Mouse (Mus musculus) CD4-positive, CD25-positive, alpha-beta regulatory T cell, adult 4 months (primary cell): ENCODE results near the gene Krt72. TPM values are rescaled to one million over a fixed set of nuclear protein-coding genes. Genes with fewer than 3 reads are reported as not detected.

Experiments used
- ATAC-seq: one replicate; pipeline ENCODE4 v1.8.0; 2017
- polyA plus RNA-seq, 2 experiments: library from polyadenylated mRNA; unstranded; fragments of 100-300 nt; shearing (Covaris generic); gene quantifications; one replicate each; pipeline ENCODE4 v1.2.1; 2017

The Krt72 gene
- polyA plus RNA-seq: not detected

DNA sequence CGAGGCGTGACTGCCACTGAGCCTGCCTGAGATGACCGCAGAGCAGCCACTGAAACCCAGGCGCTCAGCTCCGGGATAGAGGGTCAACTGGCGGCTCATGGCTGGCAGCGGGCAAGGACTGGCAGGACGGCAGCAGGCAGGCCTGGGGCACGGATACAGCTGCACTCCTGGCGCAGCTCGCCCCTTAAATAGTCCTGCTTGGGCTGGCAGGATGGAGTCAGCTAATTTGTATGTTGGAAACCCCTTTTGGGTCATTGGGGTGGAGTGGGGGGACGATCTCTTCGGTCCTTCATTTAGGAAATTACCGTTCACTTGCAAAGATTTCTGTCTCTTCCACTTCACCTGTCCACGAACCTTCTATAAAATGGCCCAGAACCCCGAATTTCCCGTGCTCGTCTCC is at the start of gene Krt72:
Gene Krt72, minus strand, starts transcription at position 101 of the 400 bp plus-strand sequence.
- no peak for ATAC-seq

DNA sequence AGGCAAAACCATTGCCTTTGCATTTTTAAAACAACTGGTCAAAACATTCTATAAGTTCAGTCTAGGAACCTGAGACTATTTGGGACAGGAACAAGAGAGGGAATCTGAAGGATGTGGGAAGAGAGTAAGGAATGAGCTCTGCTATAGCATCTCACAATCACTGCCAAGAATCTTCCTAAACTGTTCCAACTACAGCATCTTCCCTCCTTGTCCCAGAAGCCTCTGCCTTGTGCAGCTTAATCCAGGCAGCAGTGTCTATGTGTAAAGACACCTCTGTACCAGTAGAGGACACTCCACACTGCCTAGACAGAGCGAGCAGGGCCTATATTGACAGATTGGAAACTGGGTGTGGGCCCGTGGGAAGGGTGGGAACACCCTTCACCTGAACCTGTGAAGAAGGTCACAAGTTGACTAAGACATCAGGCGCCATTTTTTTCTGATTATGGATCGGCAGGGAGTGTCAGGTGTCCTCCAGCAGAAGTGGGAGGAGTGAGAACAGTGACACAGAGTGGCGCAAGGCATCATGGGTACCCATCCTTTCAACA is 48.6 kb upstream of the Krt72 start:
- ATAC-seq: no peak

GRCm38 (mm10) chr15:101833131-101833530 is 46.9 kb upstream of the Krt72 start:
- ATAC-seq: no peak

DNA sequence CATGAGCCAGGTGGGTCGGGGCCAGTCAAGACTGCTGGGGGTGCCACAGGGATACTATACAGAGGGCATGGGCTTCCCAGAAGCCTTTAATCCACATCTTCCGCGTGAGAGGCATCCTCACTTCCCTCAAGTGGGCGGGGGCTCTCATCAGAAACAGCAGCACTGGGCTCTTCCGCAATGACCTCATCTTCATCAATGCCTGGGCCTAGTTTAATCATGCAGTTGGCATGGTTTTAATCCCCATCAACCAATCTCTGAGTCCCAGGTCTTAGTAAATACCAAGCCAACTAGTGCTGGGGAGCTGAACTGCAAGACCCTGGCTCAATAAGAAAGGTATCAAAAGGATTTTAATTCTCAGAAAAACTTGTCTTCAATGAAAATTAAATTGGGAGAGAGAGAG is 43.2 kb upstream of the Krt72 start:
- no peak for ATAC-seq

DNA sequence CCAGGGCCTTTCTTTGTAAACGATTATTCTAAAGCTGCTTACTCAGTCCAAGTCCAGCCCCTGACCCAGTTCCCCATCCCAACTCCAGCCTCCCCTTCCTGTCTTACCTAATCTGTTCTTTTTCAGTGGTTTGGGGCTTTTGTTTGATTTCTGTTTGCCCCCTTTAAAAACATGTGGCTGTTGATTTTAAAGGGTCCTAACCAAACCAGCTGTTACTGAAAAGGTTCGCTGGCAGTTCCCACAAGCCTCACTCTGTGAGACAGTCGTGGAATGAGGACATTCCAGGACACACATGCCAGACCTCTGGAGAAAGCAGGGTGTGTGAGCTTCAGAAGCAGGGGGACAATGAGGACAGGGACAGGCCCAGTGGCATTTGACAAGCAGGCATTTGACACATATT is 35.5 kb upstream of the Krt72 start:
- ATAC-seq: no peak

DNA sequence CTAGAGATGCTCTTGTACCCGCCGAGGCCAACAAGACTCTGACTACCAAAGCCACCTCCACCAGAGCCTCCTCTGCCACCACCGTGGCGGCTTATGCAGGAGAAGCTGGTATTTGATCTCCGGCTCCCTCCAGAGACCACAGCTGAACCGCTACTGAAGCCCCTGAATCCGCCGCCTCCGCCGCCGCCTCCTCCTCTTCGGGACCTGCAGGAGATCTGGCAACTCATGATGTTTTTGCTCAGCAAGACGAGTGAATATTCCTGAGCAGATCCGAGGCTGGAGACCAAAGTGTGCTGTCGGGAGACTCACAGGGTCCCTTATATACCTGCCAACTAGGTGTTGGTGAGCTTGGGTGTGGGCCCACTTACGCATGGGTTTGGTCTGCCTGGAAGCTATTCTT is 31.6 kb upstream of the Krt72 start, which contains the start of gene Krt2:
Gene Krt2, minus strand, starts transcription at position 295 of the 400 bp plus-strand sequence.
- ATAC-seq: no peak

- ATAC-seq: no peak
Observed at GRCm38 (mm10) chr15:101803052-101803822, 17.0 kb upstream of the Krt72 start.

- ATAC-seq: no peak
Observed at GRCm38 (mm10) chr15:101802296-101802835, 16.1 kb upstream of the Krt72 start, which contains the start of gene Krt73. Gene Krt73 (minus strand): TSS chr15:101802346.

GRCm38 (mm10) chr15:101790867-101791266 is 4.6 kb upstream of the Krt72 start:
- no peak for ATAC-seq

DNA sequence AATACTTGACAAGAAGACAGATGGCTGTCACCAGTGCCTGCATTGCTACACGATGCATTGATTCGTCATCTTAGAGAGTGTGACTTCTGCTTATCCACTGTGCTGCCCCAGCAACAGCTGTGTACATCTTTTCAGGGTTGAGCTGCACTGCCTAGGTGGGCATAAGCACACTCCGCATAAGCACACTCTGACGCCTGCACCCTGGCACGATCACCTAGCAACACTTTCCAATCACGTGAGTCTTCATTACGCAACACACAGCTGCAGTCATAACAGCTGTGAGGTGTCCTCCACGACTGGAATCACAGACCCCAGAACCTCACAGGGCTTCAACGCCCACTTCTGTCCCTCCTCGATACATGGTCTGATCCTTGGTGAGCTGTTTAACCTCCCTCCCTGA is 12.8 kb downstream of the Krt72 start:
- ATAC-seq: no peak

DNA sequence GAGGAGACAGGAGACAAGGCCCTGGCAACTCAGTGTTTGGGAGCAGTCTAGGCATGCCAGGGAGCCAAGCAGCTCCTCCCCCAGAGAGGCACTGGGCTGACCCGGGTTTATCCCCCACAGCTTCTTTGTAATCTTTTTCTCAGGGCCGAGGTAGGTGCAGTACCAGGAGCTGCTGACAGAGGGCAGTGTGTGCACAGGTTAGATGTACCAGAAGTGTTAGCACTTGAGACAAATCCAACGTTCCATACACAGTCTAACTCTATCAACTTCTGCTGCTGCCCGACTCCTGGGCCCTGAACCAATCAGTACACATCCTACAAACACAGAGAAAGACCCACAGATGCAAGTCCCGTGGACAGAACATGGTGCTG is 13.6 kb downstream of the Krt72 start:
- ATAC-seq: no peak

DNA sequence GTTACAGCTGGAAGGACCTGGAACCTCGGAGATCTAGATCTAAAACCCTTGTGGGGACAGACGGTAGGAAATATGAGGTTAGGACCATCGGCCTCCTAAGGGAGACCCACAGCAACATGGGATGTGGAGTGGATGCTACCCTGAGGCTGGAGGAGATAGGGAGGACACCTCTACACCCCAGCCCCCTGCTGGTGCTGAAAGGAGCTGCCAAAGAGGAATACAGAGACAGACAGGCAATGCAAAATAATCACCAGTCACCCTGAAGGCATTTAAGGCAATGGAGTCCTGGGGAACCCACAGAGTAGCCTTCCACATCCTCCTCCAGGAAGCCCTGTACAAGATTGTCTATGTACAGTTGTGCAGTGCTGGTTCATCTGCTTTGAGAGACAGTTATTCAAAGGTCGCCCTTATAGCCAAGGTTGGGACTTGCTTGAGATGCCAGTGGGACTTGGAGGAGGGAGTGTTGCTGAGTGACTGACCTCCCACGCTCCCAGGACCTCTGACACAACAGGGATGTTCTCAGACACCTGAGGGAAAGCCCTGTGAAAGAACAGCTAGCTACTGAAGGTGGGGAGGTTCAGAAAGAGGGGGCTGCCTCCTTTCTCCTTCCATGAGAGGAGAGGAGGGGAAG is 14.1 kb downstream of the Krt72 start:
- ATAC-seq: no peak

GRCm38 (mm10) chr15:101770226-101770625 is 16.0 kb downstream of the Krt72 start:
- ATAC-seq: no peak

- no peak for ATAC-seq
Observed at GRCm38 (mm10) chr15:101742711-101743110, 43.5 kb downstream of the Krt72 start, which contains the start of gene Krt71. Gene Krt71 (minus strand): TSS chr15:101743109.

DNA sequence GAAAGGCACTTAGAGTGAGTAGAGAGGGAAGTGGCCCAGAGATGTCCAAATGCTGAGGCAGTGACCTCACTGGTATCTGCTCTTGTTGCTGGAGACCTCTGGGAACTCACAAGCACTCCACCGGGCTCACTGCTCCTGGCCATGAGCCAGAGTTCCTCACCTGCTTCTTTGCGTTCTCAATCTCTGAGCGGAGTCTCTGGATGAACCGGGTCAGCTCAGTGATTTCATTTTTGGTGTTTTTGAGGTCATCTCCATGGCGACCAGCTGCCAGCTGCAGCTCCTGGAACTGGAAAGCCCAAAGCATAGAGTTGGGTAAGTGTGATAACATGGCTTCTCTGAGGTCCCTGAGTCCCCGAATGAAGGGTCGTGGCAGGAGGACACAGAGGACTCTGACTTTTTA is 48.5 kb downstream of the Krt72 start:
- ATAC-seq: no peak

- ATAC-seq: no peak
Observed at GRCm38 (mm10) chr15:101730653-101731052, 55.6 kb downstream of the Krt72 start.

Other genes with a start within 250 kb of the Krt72 start
- not detected for gene Krt82, start 235.8 kb downstream of the Krt72 start, polyA plus RNA-seq
- gene Krt90, start 223.5 kb downstream of the Krt72 start, polyA plus RNA-seq: not detected
- not detected for gene Krt75, start 212.6 kb downstream of the Krt72 start, polyA plus RNA-seq
- not detected for gene Gm5414, start 158.3 kb downstream of the Krt72 start, polyA plus RNA-seq
- gene Gm5478, start 139.1 kb downstream of the Krt72 start, polyA plus RNA-seq: not detected
- gene Krt6b, start 106.2 kb downstream of the Krt72 start, polyA plus RNA-seq: not detected
- gene Krt6a, start 92.2 kb downstream of the Krt72 start, polyA plus RNA-seq: not detected
- gene Krt5, start 73.6 kb downstream of the Krt72 start, polyA plus RNA-seq: not detected
- gene Krt71, start 43.4 kb downstream of the Krt72 start, polyA plus RNA-seq: not detected
- not detected for gene Krt73, start 15.9 kb upstream of the Krt72 start, polyA plus RNA-seq
- not detected for gene Krt2, start 31.7 kb upstream of the Krt72 start, polyA plus RNA-seq
- gene Krt1, start 64.3 kb upstream of the Krt72 start, polyA plus RNA-seq: not detected
- not detected for gene Krt77, start 83.2 kb upstream of the Krt72 start, polyA plus RNA-seq
- gene Krt76, start 106.5 kb upstream of the Krt72 start, polyA plus RNA-seq: not detected
- gene Krt4, start 138.3 kb upstream of the Krt72 start, polyA plus RNA-seq: not detected
- not detected for gene Krt79, start 153.9 kb upstream of the Krt72 start, polyA plus RNA-seq
- not detected for gene Krt78, start 167.8 kb upstream of the Krt72 start, polyA plus RNA-seq
- under 1 TPM in 1 of 2 experiments, not detected in 1; 0.30 TPM for gene Krt8, start 218.0 kb upstream of the Krt72 start, polyA plus RNA-seq
- under 1 TPM; 0.44 to 0.97 TPM for gene Krt18, start 241.7 kb upstream of the Krt72 start, polyA plus RNA-seq